Mouse (Mus musculus): ENCODE results near the gene Lars2. TPM values are rescaled to one million over a fixed set of nuclear protein-coding genes. Genes with fewer than 3 reads are reported as not detected.
A peak's percentile ranks its signal among the peaks of the same experiment; 100 is the strongest.
"Not testable (repeated sequence)": the region's sequence is repeated elsewhere in the genome, so short reads cannot be mapped to it uniquely, and the experiment has no call there.

The Lars2 gene
- total RNA-seq (2021) = 10 to 100 TPM; 55.5 to 62.2 TPM
- long read RNA-seq, experiment 1, partial matches to known transcripts = 1 of 7 reads
- long read RNA-seq, experiment 1, other reads (novel, unspliced or antisense) = 2 of 7 reads
- long read RNA-seq, experiment 2, transcript Lars2-201 (21 exons, 3,894 nt) = major isoform, 26 of 36 reads
- long read RNA-seq, experiment 2, partial matches to known transcripts = 8 of 36 reads
- long read RNA-seq, experiment 2, other reads (novel, unspliced or antisense) = 2 of 36 reads

DNA sequence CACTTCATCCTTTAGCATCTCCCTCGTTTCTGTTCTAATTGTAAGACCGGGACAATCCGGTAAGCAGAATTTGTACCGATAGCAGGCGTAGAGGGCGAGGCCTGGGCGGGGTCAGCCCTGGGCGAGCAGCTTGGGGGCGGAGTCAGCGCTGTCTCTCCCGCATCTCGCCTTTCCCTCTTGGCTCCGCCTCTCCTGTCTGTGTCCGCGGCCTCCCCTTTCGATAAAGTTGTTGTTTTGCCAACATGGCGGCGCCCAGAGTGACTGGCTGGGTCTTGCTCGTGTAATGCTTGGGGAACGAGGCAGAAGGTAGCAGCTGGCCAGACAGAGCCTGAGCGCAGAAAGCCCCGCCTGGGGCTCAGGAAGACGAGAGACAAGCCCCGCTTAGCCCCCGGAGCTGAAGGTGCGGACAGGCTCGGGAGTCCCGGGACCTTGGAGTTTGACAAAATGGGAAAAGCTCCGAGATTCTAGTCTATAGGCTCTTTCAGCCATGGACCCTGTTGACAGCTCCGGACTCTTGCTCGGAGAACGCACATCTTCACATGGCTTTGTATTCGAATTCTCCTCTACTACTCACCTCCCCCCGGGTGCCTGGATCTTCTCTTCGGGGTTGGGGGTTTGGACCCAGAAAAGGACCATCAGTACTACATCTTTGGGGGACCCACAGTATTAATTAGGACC is at the start of gene Lars2:
Gene Lars2, plus strand, starts transcription at position 220 of the 678 bp plus-strand sequence.
- DNase-seq (ENCODE audit: low spot score in 2 of 2) = peak; percentile 90 to 91

GRCm38 (mm10) chr9:123326106-123326505 is 40.6 kb upstream of the Lars2 start:
- DNase-seq (ENCODE audit: low spot score in 2 of 2) = no peak

DNA sequence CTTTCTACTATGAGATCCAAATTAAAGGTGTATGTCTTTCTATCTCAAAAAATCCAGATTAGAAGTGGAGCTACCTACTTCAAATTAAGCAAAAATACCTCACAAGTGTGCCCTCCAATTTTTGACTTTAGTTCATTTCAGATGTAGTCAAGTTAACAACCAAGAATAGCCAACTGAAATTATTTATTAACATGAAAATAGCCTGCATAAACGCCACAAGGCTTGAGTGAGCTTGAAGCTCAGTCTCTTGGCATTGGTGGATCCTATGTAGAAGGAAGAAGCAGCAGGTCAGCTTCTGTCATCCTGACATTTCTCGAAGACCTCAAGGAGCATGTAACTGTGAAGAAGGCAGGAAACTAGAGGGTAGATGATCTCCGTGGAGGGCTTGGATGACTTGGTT is 38.4 kb upstream of the Lars2 start:
- DNase-seq (ENCODE audit: low spot score in 2 of 2) = no peak

DNA sequence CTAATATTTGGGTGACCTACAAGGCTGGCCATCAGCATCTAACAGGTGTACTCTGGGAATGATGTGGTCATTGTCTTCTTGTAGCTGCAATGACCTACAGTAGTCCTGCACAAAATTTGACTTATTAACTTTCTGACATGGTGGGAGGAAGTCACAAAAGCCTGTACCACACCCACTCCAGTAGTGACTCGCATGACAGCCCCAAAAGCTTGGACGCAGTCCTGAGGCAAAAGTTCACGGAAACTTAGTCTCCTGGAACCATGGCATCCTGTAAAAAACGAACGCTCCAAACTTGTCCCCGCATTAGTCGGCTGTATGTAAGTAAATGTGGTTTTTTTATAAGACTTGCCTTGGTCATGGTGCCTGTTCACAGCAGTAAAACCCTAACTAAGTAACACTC is 36.9 kb upstream of the Lars2 start:
- DNase-seq (ENCODE audit: low spot score in 2 of 2) = no peak

DNA sequence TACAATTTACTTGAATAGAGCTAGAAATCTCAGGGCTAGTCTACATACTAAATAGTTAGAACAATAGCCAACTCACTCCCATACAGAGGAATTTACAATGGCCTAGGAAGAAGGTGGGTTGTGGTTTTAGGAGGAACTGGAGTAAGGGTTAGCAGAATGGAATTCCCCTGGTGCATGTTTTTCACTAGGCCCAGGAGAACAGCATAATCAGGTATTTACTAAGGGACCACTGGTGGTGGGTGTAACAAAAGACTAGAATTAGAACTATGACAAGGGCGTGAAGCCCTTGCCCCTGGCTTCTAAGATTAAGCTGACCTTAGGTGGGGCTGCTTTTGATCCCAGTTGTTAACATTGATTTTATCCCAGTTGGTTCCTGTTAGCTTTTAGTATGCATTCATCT is 36.5 kb upstream of the Lars2 start:
- DNase-seq (ENCODE audit: low spot score in 2 of 2) = not testable (repeated sequence)

GRCm38 (mm10) chr9:123333479-123333878 is 33.2 kb upstream of the Lars2 start:
- DNase-seq (ENCODE audit: low spot score in 2 of 2) = no peak

GRCm38 (mm10) chr9:123335044-123335670 is 31.6 kb upstream of the Lars2 start:
- no peak for DNase-seq (ENCODE audit: low spot score in 2 of 2)

- DNase-seq (ENCODE audit: low spot score in 2 of 2) = no peak
These were observed 27.0 kb upstream of the Lars2 start for GRCm38 (mm10) chr9:123339651-123340144.

DNA sequence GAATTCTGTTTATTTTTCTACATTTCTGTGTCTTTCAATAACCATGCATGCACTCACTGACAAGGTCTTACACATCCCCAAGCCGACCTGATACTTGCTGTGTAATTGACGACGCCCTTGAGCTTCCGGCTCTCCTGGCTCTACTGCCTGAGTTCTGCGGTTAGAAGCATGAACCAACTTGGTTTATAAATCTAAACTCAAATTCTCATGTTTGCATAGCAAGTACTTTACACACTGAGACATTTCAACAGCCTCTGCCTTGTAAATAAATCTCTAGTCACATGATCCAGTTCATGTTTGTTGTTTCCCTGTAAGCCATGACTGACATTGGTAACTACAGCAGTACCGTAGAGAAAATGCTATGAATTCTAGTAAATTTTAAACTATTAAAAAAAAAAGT is 25.5 kb upstream of the Lars2 start:
- DNase-seq (ENCODE audit: low spot score in 2 of 2) = no peak

DNA sequence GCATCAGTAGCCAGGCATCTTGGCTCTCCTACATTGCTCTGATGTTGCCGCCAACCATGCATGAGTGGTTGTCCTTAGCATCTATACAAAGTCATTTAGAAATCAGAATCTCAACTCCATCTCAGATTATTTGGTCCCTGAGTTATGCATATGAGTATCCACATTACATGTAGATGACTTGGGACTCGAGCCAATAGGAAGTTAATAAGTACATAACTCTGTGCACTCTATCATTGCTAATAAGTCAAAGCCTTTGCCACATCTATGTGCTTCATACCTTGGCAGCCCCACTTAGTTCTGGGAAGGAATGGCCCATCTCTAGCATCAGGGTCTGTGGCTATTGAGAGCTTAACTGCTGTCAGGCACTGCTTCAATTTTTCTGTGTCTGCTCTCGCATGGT is 23.7 kb upstream of the Lars2 start:
- no peak for DNase-seq (ENCODE audit: low spot score in 2 of 2)

- DNase-seq (ENCODE audit: low spot score in 2 of 2) = not testable (repeated sequence)
These were observed 17.4 kb upstream of the Lars2 start for GRCm38 (mm10) chr9:123349286-123349685.

DNA sequence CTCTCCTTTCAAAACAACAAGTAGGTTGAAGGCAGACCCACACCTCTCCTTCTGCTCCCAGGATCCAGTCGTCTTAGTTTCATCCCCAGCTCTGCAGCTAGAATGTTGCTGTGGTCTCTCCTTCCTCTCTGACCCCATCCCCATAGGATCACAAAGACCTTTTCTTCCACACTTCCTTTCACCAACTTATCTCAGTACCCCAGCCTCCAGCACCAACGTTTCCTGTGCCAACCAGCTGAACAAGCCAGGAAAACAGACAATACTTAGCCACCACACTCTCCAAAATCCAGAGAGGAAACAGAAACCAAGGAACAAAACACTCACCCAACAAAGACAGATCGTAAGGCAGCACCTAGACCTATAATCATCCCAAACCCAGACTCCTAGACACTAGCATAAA is 6.7 kb upstream of the Lars2 start:
- DNase-seq (ENCODE audit: low spot score in 2 of 2) = no peak

DNA sequence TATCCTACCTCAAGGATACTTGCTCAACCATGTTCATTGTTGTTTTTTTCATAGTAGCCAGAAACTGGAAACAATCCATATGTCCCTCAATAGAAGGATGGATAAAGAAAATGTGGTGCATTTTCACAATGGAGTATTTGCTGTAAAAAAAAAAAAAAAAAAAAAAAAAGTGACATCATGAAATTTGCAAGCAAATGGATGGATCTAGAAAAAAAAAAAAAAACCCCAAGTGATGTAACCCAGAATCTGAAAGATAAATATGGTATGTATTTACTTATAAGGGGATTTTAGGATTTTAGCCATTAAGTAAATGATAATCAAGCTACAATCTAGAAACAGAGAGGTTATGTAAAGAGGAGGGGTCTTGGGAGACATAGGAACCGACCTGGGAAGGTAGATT is 1.4 kb upstream of the Lars2 start:
- no peak for DNase-seq (ENCODE audit: low spot score in 2 of 2)

GRCm38 (mm10) chr9:123365942-123366707 is 602 bp upstream of the Lars2 start:
- DNase-seq (ENCODE audit: low spot score in 2 of 2) = no peak

DNA sequence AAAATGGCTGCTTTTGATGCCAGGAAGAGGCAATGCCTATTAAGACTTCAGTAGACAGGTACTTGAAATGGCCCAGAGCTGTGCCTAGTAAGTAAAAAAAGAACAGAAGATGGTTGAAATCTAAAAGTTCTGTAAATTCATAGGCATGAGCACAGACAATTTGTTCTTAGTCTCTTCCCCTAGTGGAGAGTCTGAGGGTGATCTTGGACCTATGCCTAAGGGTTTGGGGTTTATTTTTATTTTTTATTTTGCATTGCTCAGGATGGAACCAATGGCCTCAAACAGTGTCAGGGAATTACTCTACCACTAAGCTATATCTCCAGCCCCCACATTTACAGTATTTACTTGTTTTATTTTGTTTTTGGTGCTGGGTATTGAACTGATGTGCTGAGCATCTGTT is 909 bp downstream of the Lars2 start:
- DNase-seq (ENCODE audit: low spot score in 2 of 2) = no peak

DNA sequence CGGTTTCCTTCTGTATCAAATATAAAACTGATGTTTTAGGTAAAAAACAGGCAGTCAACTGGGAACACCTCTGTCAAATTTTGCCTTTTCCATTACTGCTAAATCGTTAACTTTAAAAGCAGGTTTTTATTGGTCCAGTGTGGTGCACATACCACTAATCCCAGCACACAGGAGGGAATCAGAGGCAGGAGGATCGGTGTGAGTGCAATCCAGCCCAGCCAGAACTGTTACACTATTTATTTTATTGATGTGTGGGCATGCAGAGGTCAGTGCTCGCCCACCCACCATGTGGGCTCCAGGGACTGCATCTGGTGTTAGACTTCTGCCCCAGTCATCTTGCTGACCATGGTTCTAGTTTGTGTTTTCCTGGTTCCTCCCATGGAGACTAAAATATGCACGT is 15.7 kb downstream of the Lars2 start:
- no peak for DNase-seq (ENCODE audit: low spot score in 2 of 2)

GRCm38 (mm10) chr9:123384696-123385095 is 18.0 kb downstream of the Lars2 start:
- no peak for DNase-seq (ENCODE audit: low spot score in 2 of 2)

- DNase-seq (ENCODE audit: low spot score in 2 of 2) = no peak
These were observed 18.8 kb downstream of the Lars2 start for GRCm38 (mm10) chr9:123385352-123386198.

DNA sequence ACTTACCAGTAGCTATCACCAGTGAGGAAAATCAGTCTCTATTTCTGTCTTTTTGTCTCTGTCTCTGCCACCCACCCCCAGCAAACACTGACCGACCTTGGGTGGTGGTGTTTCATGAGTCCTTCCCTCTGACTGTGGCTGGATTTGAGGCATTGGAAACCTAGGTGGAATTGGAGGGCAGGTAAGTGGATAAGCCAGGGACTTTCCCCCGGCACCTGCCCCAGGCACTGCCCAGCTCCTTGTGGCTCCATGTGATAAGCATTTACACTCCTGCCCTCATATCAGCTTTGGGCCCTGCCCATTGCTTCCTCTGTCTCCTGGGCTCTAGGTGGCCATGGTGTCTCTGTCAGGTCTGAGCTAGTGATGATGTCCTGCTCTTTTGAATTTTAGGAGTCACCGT is 19.6 kb downstream of the Lars2 start:
- DNase-seq (ENCODE audit: low spot score in 2 of 2) = no peak

Data from adrenal gland, adult 18-20 months (tissue).